Mouse (Mus musculus): ENCODE data around the gene Tmem91. TPM values are rescaled to one million over a fixed set of nuclear protein-coding genes. Genes with fewer than 3 reads are reported as not detected.
A peak's percentile ranks its signal among the peaks of the same experiment; 100 is the strongest.

The Tmem91 gene
- polyA plus RNA-seq, 1 experiment from 2014 or later: 129 TPM

GRCm38 (mm10) chr7:25669158-25669557 is 5.8 kb downstream of the Tmem91 start:
- no peaks in the 10 kb centered on the region for H3K4me1 ChIP-seq (ENCODE audit: control insufficient read depth, insufficient read depth, low read depth, low read length)
- 91% methylated on average over 7 of the region's 10 CpGs for WGBS
- no peaks in the 10 kb centered on the region for H3K9me3 ChIP-seq (ENCODE audit: control insufficient read depth, low read length)
- H3K27ac ChIP-seq (ENCODE audit: low read depth, low read length): no peak overlapping the region
- H3K9ac ChIP-seq (ENCODE audit: low read depth, low read length): no peak overlapping the region
- H3K27me3 ChIP-seq (replicated peaks; ENCODE audit: control insufficient read depth, insufficient read depth, low read length): peaks cover 6% of the 10 kb centered on the region; the same call in 1 of the 2 replicates
- no peak overlapping the region for H3K4me2 ChIP-seq (ENCODE audit: low read length)
- no peak overlapping the region for H3K4me3 ChIP-seq (ENCODE audit: low read length)
- ATAC-seq: no peak
- H3K36me3 ChIP-seq (ENCODE audit: control insufficient read depth, insufficient read depth, low read length): peaks cover 18% of the 10 kb centered on the region

- Histone ChIP-seq H3K4me2 (ENCODE audit: low read length) (no peak overlapping the region), H3K9me3 (ENCODE audit: control insufficient read depth, low read length) (no peaks in the 10 kb centered on the region), H3K9ac (ENCODE audit: low read depth, low read length) (no peak overlapping the region), H3K4me3 (ENCODE audit: low read length) (no peak overlapping the region), H3K27ac (ENCODE audit: low read depth, low read length) (no peak overlapping the region), H3K27me3 (replicated peaks; ENCODE audit: control insufficient read depth, insufficient read depth, low read length) (no peaks in the 10 kb centered on the region), H3K4me1 (ENCODE audit: control insufficient read depth, insufficient read depth, low read depth, low read length) (no peaks in the 10 kb centered on the region), H3K36me3 (ENCODE audit: control insufficient read depth, insufficient read depth, low read length) (peaks cover 18% of the 10 kb centered on the region)
- 95% methylated on average over 8 of the region's 8 CpGs for WGBS
- ATAC-seq: no peak
These were observed 8.6 kb downstream of the Tmem91 start for GRCm38 (mm10) chr7:25666381-25666780.

- Histone ChIP-seq H3K36me3 (ENCODE audit: control insufficient read depth, insufficient read depth, low read length) (no peaks in the 10 kb centered on the region), H3K4me2 (ENCODE audit: low read length) (peak within 1 kb of the TSS; percentile 89), H3K9me3 (ENCODE audit: control insufficient read depth, low read length) (no peaks in the 10 kb centered on the region), H3K4me1 (ENCODE audit: control insufficient read depth, insufficient read depth, low read depth, low read length) (peaks cover 19% of the 10 kb centered on the region), H3K9ac (ENCODE audit: low read depth, low read length) (peak within 1 kb of the TSS; percentile 75), H3K27ac (ENCODE audit: low read depth, low read length) (peak within 1 kb of the TSS; percentile 83), H3K4me3 (ENCODE audit: low read length) (peak within 1 kb of the TSS; percentile 78), H3K27me3 (replicated peaks; ENCODE audit: control insufficient read depth, insufficient read depth, low read length) (no peaks in the 10 kb centered on the region)
- peak; percentile 98 for ATAC-seq
- under 1% methylated on average over 50 of the region's 50 CpGs for WGBS
These were observed 16.1 kb downstream of the Tmem91 start, which contains the start of the genes Bckdha and Exosc5 for GRCm38 (mm10) chr7:25658657-25659472. Gene Bckdha, minus strand, starts transcription at chr7:25658981. Gene Exosc5, plus strand, starts transcription at chr7:25659164.

- peak overlapping the region; percentile 75 for H3K9ac ChIP-seq (ENCODE audit: low read depth, low read length)
- WGBS: 42% methylated on average over 10 of the region's 10 CpGs
- peaks cover 19% of the 10 kb centered on the region for H3K4me1 ChIP-seq (ENCODE audit: control insufficient read depth, insufficient read depth, low read depth, low read length)
- H3K4me2 ChIP-seq (ENCODE audit: low read length): peak overlapping the region; percentile 84
- ATAC-seq: no peak
- H3K36me3 ChIP-seq (ENCODE audit: control insufficient read depth, insufficient read depth, low read length): no peaks in the 10 kb centered on the region
- no peaks in the 10 kb centered on the region for H3K27me3 ChIP-seq (replicated peaks; ENCODE audit: control insufficient read depth, insufficient read depth, low read length)
- peak overlapping the region; percentile 78 for H3K4me3 ChIP-seq (ENCODE audit: low read length)
- no peaks in the 10 kb centered on the region for H3K9me3 ChIP-seq (ENCODE audit: control insufficient read depth, low read length)
- no peak overlapping the region for H3K27ac ChIP-seq (ENCODE audit: low read depth, low read length)
These were observed 17.2 kb downstream of the Tmem91 start for GRCm38 (mm10) chr7:25657785-25658184.

GRCm38 (mm10) chr7:25655601-25656428 is 19.2 kb downstream of the Tmem91 start:
- H3K4me3 ChIP-seq (ENCODE audit: low read length): no peak overlapping the region
- no peak for ATAC-seq
- H3K27me3 ChIP-seq (replicated peaks; ENCODE audit: control insufficient read depth, insufficient read depth, low read length): no peaks in the 10 kb centered on the region
- H3K4me2 ChIP-seq (ENCODE audit: low read length): no peak overlapping the region
- no peaks in the 10 kb centered on the region for H3K36me3 ChIP-seq (ENCODE audit: control insufficient read depth, insufficient read depth, low read length)
- 78% methylated on average over 11 of the region's 11 CpGs for WGBS
- H3K9me3 ChIP-seq (ENCODE audit: control insufficient read depth, low read length): no peaks in the 10 kb centered on the region
- no peak overlapping the region for H3K27ac ChIP-seq (ENCODE audit: low read depth, low read length)
- H3K4me1 ChIP-seq (ENCODE audit: control insufficient read depth, insufficient read depth, low read depth, low read length): peaks cover 19% of the 10 kb centered on the region
- H3K9ac ChIP-seq (ENCODE audit: low read depth, low read length): no peak overlapping the region

- no peak for ATAC-seq
These were observed 22.7 kb downstream of the Tmem91 start for GRCm38 (mm10) chr7:25652244-25652759.

GRCm38 (mm10) chr7:25651281-25651680 is 23.7 kb downstream of the Tmem91 start:
- no peaks in the 10 kb centered on the region for H3K36me3 ChIP-seq (ENCODE audit: control insufficient read depth, insufficient read depth, low read length)
- ATAC-seq: no peak
- H3K4me1 ChIP-seq (ENCODE audit: control insufficient read depth, insufficient read depth, low read depth, low read length): no peaks in the 10 kb centered on the region
- no peaks in the 10 kb centered on the region for H3K9me3 ChIP-seq (ENCODE audit: control insufficient read depth, low read length)
- no peak overlapping the region for H3K4me3 ChIP-seq (ENCODE audit: low read length)
- H3K9ac ChIP-seq (ENCODE audit: low read depth, low read length): no peak overlapping the region
- no peaks in the 10 kb centered on the region for H3K27me3 ChIP-seq (replicated peaks; ENCODE audit: control insufficient read depth, insufficient read depth, low read length)
- 91% methylated on average over 8 of the region's 8 CpGs for WGBS
- H3K4me2 ChIP-seq (ENCODE audit: low read length): no peak overlapping the region
- no peak overlapping the region for H3K27ac ChIP-seq (ENCODE audit: low read depth, low read length)

More at GRCm38 (mm10) chr7:25652244-25652759, 22.7 kb downstream of the Tmem91 start:
- Histone ChIP-seq H3K4me1 (ENCODE audit: control insufficient read depth, insufficient read depth, low read depth, low read length) (peaks cover 3% of the 10 kb centered on the region), H3K36me3 (ENCODE audit: control insufficient read depth, insufficient read depth, low read length) (no peaks in the 10 kb centered on the region), H3K27me3 (replicated peaks; ENCODE audit: control insufficient read depth, insufficient read depth, low read length) (no peaks in the 10 kb centered on the region), H3K9me3 (ENCODE audit: control insufficient read depth, low read length) (no peaks in the 10 kb centered on the region), H3K4me3 (ENCODE audit: low read length) (no peak overlapping the region), H3K27ac (ENCODE audit: low read depth, low read length) (no peak overlapping the region), H3K4me2 (ENCODE audit: low read length) (no peak overlapping the region), H3K9ac (ENCODE audit: low read depth, low read length) (no peak overlapping the region)
- 93% methylated on average over 12 of the region's 12 CpGs for WGBS

- H3K9ac ChIP-seq (ENCODE audit: low read depth, low read length): no peak overlapping the region
- 79% methylated on average over 5 of the region's 5 CpGs for WGBS
- ATAC-seq: no peak
- no peaks in the 10 kb centered on the region for H3K4me1 ChIP-seq (ENCODE audit: control insufficient read depth, insufficient read depth, low read depth, low read length)
- no peaks in the 10 kb centered on the region for H3K27me3 ChIP-seq (replicated peaks; ENCODE audit: control insufficient read depth, insufficient read depth, low read length)
- H3K4me2 ChIP-seq (ENCODE audit: low read length): no peak overlapping the region
- no peak overlapping the region for H3K27ac ChIP-seq (ENCODE audit: low read depth, low read length)
- no peak overlapping the region for H3K4me3 ChIP-seq (ENCODE audit: low read length)
- H3K36me3 ChIP-seq (ENCODE audit: control insufficient read depth, insufficient read depth, low read length): no peaks in the 10 kb centered on the region
- H3K9me3 ChIP-seq (ENCODE audit: control insufficient read depth, low read length): no peaks in the 10 kb centered on the region
These were observed 25.1 kb downstream of the Tmem91 start for GRCm38 (mm10) chr7:25649839-25650238.
